Mouse (Mus musculus): ENCODE measurements around the gene Tspan17.

DNA sequence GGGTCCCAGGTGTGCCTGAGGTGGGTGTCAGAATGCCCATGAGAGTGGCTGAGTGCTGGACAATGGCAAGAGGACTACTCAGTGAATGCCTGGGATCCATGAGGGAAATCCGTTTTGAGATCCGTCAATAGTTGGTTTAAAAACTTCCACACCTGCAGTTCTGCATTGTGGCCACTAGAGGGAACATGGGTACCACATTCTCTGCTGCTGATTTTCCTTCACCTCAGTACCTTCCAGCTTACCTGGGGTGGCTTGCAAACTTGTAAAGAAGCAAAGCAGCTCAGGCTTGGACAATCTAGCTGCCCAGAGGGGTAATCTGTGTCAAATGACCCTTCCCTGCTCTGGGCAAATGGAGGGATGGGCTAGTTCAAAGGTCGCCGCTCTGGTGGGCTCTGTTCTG is 8.2 kb downstream of the Tspan17 start:
- TF ChIP-seq CTCF (IDR thresholded peaks at IDR 0.05; ENCODE audit: borderline replicate concordance, extremely low read depth, insufficient read depth, insufficient read length) (peak; percentile 88; the same call in 1 of the 2 replicates), POLR2A (IDR thresholded peaks at IDR 0.05; ENCODE audit: borderline replicate concordance, extremely low read depth, insufficient read depth, insufficient read length, poor library complexity, severe bottlenecking) (no peak)
